Mouse (Mus musculus): ENCODE data around the gene P2ry2.

Gene P2ry2

DNA sequence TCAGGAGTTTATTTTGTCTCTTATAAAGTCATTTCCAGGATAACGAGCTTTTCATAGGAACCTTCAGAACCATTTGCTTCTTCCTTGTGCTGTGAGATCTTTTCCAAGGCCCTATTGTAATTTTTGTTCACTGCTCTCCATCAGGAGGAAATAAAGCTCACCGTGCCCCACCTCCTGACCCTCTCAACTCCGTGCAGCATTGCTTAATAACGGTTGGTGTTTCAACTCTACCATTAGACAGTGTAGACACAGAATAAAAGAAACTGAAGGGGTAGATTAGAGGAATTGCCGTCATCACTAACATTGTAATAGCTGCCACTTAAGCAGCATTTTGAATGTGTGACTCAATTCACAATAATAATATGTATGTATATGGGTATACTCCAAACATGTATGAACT, 14.2 kb upstream of the P2ry2 start:
- no peak for DNase-seq

DNA sequence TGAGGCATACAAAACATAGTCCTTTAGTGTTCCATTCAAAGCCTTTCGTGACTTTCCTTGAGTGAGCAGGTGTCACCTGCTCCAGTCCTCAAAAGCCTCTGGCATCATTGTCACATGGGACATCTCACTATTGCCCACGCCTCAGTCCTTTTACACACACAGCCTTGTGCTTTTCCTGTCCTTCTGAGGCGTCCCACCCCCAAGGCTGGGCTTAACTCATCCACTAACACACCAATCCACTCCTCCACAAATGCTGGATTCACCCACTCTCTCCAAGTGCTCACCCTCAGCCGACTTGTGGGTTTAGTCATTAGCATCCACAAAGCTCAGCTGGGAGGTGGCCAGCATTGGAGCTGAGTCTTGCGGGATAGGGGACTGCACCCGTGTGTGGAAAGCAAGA, 4.8 kb upstream of the P2ry2 start:
- DNase-seq, result no peak

DNA sequence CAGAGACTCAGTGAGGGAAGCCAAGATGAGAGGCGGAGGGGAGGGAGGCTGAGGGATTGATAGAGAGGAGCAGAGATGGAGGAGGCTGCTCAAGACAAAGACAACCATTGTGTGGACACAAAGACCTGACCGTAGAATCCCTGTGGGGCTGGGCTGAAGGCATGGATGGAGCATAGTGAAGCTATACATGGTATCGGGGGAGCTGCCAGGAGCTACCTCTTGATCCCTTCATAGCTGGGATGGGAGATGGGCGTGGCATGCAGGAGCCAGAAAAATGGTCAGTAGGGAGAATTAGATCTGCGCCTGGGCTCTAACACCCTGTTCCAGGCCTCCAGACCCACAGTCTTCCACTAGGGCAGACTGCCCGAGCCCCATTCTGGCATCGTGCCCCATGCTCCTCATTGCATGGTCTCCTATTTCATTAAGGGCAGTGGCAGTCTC, 4.4 kb upstream of the P2ry2 start:
- DNase-seq, result peak; percentile 41

DNA sequence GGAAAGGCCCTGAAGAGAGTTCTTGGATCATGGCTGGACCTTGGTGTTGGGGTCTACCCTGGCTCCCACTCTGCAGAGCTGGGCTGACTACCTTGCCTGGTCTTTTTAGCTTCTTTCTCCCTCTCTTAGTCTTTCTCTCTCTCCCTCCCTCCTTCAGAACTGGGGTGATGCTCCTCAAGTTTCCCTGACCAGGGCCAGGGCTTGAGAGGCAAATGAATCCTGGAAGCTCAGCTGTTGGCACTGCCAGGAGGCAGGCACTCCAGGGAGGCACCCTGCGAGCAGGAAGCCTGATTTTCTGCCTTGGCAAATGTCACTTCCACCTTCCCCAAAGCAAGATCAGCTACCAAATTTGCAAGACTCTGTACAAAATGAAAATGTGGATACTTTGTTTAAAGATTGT, 2.3 kb upstream of the P2ry2 start:
- DNase-seq, result no peak

DNA sequence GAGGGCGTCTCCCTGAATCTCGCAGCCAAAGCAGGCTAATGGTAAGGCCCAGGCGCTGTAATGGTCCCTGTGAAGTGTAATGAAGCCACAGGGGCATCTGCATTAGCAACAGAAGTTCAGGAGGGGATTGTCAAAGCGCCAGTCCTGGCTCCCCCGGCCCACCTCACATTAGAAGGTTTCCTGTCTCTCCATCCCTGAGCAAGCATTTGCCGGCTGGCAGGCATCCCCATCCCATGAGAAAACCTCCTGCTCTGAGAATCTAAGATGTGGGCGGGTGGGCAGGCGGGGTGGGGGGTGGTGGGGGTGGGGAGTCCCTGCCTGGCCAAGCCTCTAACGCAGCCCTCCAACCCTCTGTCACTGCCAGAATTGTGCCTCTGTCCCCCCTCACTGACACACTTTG, 1.4 kb upstream of the P2ry2 start:
- no peak for DNase-seq

DNA sequence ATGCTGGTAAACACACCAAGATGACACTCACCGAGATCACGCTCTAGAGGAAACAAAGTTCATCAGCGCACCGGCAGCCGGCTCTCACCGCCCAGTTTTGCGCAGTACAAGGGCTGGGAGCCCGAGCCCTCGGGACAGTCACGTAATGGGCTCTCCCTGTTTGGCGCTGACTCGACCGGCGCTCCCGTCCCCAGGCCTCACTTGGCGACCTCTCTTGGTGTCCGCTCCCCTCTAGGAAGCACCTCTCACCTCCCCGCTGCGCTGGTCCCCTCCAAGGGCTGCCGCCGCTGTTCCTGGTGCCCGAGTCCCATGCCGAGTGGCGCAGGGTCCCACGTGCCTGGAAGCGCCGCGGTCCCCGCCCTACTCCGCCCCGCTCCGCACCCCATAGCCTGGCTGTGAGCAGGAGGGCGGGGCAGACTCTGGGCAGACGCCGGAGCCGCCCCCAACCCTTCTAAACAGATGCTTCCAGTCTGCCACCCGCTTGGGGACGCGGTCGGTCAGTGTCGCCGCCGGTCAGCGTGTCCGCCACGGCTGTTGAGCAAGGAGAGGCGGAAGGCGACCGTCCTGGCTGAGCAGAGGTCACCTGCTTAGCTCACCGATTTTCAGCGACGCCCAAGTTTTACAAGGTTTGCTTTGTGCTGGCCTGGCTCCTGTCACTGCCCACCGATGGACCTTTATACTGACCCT, 842 bp downstream of the P2ry2 start:
- peak; percentile 87 for DNase-seq

DNA sequence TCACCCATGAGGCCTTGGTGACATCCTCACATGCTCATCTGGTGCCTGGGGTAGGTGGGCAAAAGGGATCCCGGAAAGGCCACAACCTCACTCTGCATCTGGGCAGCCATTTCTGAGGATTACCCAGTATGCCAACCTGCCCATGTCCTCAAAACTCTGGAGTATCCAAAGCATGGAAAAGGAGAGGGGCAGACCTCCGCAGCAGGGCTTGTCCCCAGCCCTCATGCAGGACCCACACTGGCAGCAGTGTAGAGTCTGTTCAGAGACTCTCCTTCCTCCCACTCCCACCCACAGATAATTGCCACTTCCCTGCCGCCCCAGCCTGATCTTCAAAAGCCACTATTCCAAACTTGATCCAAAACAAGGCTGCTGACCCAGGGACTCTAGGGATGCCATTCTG, 1.9 kb downstream of the P2ry2 start:
- no peak for DNase-seq

DNA sequence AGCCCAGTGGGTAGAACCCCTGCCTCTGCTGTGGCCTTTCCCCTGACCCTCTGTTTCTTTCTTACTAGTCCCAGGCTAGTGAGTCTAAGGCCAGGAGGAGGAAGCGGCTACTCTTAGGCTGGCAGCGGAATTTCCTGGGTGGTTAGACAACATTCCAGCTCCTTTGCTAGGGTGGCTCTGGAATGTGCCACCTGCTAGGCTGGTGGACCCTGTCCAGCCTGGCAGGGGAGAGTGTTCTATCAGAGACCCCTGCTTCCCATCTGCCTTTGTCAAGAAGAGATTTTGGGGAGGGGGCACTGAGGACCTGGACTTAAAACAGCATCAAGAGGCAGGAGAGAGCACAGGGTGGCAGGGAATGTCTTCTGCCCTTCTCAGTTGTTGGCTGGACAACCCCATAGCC, 6.5 kb downstream of the P2ry2 start:
- DNase-seq, result no peak

DNA sequence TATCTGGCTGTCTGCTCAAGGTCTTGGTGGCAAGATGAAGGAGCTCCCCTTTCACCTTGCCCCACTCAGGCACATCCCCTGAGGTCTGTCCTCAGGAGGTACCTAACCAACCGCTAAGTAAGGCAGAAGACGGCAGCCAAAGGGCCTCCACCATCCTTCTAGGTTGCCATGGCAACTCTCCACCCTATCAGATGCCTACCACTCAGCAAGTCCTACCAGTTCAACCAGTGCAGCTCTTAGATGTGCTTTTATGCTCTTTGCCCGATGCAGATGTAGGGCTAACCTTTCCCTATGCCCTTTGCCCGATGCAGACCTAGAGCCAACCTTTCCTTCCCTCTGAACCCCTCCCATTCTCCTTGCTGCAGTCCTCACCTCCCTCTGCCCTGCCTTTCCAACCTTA, 7.5 kb downstream of the P2ry2 start:
- no peak for DNase-seq

DNA sequence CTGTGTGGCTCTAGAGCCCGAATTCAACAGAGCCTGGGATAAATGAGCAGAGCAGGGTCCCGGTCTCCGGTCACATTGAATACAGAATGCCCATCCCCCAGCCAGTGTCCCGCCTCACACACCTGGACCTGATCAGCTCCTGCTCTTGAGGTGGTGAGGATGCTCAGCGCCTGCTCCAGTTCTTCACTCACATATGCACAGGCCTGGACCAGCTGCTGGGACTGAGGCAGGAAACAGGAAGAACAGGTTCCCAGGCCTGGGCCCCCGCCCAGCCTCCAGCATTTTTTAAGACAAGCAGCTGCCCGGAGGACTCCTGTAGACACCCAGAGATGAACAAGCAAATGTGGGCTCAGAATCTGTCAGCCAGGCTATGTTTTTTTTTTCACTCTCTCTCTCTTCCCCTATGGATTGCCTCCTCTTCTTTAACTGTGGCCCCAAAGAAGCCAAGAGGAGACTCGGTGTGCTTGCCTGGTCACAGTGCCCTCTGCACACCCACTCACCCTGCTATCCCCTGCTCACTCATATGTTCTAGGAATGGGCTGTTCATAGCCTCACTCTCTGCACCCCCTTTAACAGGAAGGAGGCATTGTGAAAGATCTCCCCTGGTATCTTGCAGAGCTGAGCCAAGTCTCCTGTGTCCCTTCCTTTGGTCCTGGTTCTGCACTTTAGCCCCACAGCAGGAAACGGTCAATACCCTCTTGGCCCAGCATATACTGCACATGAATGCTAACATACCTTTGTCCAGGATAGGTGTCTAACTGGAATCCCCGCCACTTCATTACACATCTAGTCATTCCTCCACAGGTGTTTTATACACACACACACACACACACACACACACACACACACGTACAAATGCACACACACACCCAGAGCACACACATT, 9.0 kb downstream of the P2ry2 start:
- DNase-seq, result no peak

DNA sequence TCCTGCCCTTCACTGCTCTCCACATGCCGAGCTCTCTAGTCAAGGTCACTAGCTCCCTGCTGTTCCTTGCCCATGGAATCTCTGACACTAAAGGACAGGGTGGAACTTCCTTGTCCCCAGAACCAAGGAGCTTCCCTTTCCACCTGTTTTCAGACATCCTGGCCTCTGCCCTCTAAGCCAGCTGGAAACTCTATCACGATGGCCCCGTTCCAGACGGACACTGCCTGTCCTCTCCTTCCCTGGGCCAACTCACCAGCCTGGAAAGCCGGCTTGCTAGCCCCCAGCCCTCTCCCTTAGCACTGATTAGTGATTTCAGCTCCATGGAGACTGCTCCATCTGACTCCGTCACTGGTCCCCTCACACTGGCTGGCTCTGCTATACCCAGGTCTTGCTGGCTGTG, 10.4 kb downstream of the P2ry2 start:
- DNase-seq, result no peak

DNA sequence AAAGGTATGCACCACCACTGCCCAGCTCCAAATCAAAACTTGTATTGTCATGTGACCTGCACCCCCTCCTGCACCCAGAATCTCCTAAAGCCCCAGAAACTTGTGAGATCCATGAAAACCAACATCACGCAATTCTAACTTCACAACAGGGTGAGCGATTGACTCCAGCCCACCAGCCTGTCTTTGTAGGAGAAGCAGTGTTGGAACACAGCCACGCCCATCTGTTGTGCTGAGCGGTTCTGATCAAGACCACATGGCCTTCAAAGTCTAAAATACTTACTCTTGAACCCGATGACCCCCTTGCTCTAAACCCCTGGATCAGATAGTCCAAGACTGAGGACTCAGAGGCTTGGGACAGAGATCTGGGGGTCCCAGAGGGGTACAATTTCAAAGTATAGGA, 13.0 kb downstream of the P2ry2 start:
- no peak for DNase-seq

DNA sequence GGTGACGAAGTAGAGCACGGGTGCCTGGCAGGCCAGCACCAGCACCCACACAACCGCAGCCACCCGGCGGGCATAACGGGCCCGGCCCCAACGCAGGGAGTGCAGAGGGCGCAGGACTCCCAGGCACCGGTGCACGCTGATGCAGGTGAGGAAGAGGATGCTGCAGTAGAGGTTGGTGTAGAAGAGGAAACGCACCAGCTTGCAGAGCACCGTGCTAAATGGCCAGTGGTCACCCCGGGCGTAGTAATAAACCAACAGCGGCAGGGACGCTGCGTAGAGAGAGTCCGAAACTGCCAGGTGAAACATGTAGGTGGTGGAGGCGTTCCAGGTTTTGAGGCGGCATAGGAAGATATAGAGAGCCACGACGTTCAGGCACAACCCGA, 14.1 kb downstream of the P2ry2 start:
- no peak for DNase-seq

DNA sequence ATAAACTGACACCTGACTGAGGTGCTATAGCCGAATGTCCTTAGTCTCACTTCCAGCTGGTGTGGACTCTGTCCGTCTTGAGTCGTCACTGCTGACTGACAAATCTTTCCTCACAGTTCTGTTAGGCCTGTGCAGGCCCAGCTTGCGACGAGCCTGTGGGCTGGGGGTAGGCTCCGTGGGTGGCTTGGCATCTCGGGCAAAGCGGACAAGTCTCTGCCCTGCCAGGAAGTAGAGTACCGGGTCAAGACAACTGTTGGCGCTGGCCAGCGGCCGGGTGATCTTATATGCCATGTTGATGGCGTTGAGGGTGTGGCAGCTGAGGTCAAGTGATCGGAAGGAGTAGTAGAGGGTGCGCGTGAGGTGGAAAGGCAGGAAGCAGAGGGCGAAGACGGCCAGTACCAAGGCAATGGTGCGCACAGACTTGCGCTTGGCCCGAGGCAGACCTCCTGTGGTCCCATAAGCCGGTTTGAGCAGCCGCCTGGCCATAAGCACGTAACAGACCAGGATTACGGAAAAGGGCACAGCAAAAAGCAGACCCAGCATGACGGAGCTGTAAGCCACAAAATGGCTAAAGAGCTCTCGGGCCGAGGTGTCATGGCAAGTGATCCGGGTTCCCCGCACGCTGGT, 14.6 kb downstream of the P2ry2 start:
- no peak for DNase-seq

DNA sequence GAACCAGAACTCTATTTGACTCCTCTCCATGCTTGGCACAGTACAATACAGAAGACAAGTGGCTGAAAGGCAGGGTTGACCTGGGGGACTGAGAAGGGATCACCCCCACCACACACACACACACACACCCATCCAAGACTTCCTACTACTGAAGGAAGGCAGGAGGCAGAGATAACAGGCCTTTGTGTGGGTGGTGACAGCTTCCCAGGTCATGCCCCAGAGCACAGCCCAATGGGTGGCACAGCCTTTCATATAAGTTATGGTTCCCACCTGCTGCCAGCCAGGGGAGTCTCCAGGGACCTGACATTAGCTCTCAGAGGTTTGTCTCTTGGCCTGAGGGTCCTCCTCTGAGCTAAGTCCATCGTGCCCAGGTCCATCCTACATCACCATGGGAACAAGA, 15.5 kb downstream of the P2ry2 start:
- DNase-seq, result no peak

DNA sequence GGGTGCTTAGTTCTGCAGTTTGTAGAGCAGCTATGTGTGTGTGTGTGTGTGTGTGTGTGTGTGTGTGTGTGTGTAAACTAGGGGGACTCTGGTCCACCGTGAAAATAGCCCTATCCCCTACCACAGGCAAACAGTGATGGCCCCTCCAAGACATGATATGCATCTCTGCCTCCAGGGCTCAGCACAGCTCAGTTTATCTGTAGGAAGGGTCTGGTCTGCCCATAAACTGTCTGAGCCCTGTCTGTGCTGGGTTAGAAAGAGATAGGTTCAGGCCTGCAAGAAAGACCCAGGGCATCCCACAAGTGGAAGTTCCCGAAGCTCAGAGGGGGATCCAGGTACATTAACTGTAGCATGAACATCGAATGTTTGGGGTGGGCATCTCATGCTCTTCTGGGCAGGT, 16.7 kb downstream of the P2ry2 start:
- DNase-seq, result no peak

DNA sequence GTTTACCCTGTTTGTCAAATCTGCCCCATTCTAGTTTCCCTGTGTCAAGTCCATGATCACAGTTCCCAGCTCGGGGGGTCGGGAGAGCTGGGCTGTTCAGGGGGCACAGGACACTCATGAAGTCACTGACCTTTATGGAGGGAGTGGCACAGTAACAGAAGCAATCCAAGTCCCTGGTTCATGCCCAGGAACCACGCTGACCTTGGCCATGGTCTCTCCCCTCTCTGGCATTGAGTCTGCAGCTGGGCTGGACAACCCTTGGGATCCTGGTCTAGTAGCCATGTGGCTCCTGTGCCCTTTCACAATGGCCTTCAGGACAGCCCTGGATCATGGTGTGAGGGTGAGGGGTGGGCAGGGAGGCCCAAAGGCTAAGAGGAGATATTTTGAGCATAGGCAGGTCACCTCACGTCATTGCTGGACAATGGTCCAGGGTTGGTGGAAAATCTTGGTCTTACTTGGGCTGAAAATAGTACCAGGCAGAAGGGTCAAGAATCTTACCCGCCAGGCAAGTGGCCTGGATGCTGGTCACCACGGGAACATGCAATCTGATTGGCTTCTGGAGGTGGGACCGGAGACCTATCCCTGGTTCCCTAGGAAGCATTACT, 17.3 kb downstream of the P2ry2 start:
- DNase-seq, result no peak

DNA sequence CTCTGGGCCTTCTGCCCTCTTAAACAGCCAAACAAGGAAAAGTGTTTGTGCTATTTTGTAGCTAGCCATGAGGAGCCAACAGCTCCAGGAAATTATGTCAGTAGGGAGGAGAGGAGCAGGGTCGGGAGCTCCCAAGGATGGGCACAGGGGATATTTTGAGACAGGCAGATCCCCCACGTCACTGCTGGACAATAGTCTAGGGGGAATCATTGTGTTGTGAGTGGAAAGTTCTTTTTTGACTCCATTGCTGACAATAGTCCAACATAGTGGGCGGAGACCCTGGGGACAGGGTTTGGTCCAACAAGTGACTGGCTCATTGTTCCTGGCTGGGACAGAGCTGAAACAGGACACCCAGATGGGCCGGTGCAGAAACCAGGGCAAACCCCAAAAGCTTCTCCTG, 19.5 kb downstream of the P2ry2 start:
- no peak for DNase-seq

DNA sequence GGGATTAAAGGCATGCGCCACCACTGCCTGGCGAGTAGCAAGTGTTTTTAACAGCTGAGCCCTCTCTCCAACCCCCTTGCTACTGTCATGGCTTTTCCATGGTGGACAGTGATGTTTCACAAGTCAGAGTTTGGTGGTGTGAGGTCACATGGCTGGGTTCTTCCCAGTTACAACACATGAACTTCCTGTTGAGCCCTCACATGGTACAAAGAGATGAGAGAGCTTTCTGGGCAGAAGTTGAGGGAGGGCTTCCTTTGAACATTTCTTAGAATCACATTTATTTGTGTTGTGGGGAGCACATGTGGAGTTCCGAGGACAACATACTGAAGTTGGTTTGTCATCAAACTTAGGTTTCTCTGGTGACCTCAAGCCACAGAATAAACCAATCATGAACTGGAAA, 20.7 kb downstream of the P2ry2 start:
- no peak for DNase-seq

DNA sequence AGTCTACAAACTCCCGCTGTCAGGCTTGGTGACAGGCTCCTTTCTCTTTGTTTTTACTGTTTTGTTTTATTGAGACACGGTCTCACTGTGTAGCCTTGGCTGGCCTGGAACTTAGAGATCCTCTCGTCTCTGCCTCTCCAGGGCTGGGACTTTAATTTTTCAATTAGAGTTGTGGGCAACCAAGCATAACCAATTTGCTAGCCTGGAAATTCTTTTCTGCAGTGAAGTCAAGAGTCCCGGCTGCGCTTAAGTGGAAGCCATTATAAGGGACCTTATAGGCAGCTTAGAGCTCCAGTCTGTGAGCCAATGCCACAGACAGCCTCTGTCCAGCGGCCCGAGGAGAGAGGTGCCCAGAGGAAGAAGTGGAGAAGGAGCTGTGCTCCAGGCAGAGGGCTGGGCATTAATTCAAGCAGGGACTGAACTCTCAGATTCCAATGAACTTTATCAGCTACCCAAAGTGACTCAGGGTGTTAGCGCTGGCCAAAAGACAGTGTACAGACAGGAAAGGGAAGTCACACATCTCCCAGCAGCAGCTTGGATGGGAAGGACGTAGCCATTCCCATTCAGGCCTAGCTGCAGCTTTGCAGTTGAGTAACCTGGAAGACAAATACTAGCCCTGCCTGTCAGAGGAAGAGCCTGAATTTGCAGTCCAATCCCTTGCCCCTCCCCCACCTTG, 21.9 kb downstream of the P2ry2 start:
- DNase-seq, result no peak

DNA sequence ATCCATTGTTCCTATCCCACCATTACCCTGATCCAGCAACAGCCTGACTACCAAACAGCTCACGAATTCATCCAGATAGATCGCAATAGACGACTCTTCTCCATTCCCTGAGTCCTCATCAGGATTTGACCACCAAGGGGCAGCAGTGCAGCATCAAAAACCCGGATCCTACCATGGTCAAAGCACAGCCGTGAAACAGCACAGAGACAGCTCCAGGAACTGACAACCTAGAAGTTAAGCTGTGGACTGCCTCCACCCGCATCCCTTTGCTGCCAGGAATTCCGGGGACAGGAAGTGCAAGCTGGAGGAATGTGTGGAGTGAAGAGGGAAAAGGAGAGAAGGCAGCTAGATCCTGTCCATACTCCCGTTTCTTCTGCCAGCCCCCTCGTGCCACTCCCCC, 24.6 kb downstream of the P2ry2 start:
- peak; percentile 72 for DNase-seq

DNA sequence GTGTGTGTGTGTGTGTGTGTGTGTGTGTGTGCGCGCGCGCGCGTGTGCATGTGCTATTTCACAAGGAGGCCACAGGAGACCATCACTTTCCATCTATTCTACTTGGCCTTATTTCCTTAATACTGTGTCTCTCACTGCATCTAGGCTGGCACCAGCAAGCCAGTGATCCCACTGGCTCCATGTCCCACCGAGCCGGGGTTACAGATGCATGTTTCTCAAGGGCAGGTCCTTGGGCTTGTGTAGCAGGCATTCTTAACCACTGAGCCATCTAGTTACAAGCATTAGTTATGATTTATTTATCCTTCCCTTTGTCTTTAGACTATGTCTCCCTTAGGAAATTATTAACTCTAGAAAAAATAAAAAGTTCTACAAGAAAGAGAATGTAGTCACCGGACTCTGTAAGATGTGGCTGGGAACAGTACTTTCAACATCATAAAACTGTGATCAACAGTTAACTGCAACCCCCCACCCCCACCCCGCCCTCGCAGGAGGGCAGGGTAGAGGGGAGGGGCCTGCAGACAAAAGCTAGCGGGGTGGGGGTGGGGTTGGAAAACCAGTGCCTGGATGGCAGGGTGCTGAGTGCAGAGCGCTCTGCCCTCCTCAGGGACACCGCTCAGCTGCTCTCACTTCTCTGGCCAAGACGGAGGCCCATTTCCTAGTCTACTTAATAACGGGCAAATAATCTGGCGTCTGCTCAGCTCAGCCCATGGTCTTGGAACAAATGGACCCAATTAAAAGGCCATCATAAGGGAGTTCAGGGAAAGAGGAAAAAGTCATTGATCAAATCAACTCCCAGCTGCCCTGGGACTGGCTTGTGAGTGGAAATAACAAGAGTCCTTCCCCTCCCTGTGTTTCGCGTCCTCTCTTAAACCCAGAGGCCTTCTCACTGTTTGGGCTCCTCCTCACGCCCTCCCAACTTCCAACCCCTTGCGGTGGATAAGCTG, 27.9 kb downstream of the P2ry2 start:
- DNase-seq, result peak; percentile 64

All from retina, postnatal 1 day (tissue).